Mouse (Mus musculus) midbrain, postnatal 0 days (tissue): ENCODE results near the gene Clta. TPM values are rescaled to one million over a fixed set of nuclear protein-coding genes. Genes with fewer than 3 reads are reported as not detected.

Source experiments
- ATAC-seq: fragments of 200-750 bp; cut with Nextera tagmentation; 2 replicates; pipeline ENCODE4 v1.8.0; 2017; ENCODE audit warnings: moderate number of reproducible peaks, mild to moderate bottlenecking, moderate TSS enrichment, moderate library complexity; ENCODE audit not compliant: low FRiP score
- DNase-seq: peaks from one replicate; pipeline ENCODE4 v3.0.0-alpha.2; 2015; ENCODE audit warnings: low spot score
- H3K27ac ChIP-seq: fragments of 300-500 bp; sonication (generic); 2 replicates; pipeline ENCODE4 v1.5.1; 2014; ENCODE audit warnings: low read depth, mild to moderate bottlenecking, low read length, mixed read lengths
- H3K27me3 ChIP-seq: fragments of 300-500 bp; sonication (generic); 2 replicates; pipeline ENCODE4 v1.6.1; 2014; ENCODE audit warnings: low read length, control low read depth, mixed read lengths; ENCODE audit not compliant: insufficient read depth
- H3K36me3 ChIP-seq: fragments of 300-500 bp; sonication (generic); 2 replicates; pipeline ENCODE4 v1.6.1; 2014; ENCODE audit warnings: low read length, control low read depth, mixed read lengths; ENCODE audit not compliant: insufficient read depth
- H3K4me1 ChIP-seq: fragments of 300-500 bp; sonication (generic); 2 replicates; pipeline ENCODE4 v1.6.1; 2014; ENCODE audit warnings: mild to moderate bottlenecking, control low read depth, antibody characterized with exemption, low read length, mixed read lengths; ENCODE audit not compliant: insufficient read depth
- H3K4me2 ChIP-seq: fragments of 300-500 bp; sonication (generic); 2 replicates; pipeline ENCODE4 v1.6.1; 2014; ENCODE audit warnings: low read depth, mild to moderate bottlenecking, low read length, mixed read lengths; ENCODE audit not compliant: poor library complexity, severe bottlenecking
- H3K4me3 ChIP-seq: fragments of 300-500 bp; sonication (generic); 2 replicates; pipeline ENCODE4 v1.5.1; 2014; ENCODE audit warnings: low read depth, mild to moderate bottlenecking, low read length, moderate library complexity
- H3K9ac ChIP-seq: fragments of 300-500 bp; sonication (generic); replicated peaks from 2 replicates; pipeline ENCODE4 v1.6.1; 2014; ENCODE audit warnings: mild to moderate bottlenecking, low read length, moderate library complexity, mixed read lengths; ENCODE audit not compliant: poor library complexity, severe bottlenecking
- H3K9me3 ChIP-seq: fragments of 300-500 bp; sonication (generic); 2 replicates; pipeline ENCODE4 v1.6.1; 2016; ENCODE audit warnings: low read length, control low read depth
- CTCF ChIP-seq: IDR thresholded peaks from 2 replicates; pipeline ENCODE4 v1.5.1; 2016; ENCODE audit warnings: antibody characterized with exemption, mild to moderate bottlenecking
- WGBS: fragments of 180-500 bp; shearing (Covaris S2); extraction: QIAGEN DNeasy Blood & Tissue Kit; methylation state at CpG from one replicate; pipeline ENCODE4 v1.1.7; 2014; 5-methylcytosine and 5-hydroxymethylcytosine counted together
- polyA plus RNA-seq: library from polyadenylated mRNA; unstranded; fragments of >200 nt; fragmentation: Nextera tagmentation; extraction: Ambion mirVana; gene quantifications from 2 replicates; pipeline ENCODE4 v1.2.1, GENCODE M21; 2015
- total RNA-seq: library from RNA; depleted of rRNA; stranded (reverse); fragments of >200 nt; gene quantifications from 2 replicates; pipeline ENCODE4 v1.2.3, GENCODE M21; 2014

Gene Clta
- total and polyA plus RNA-seq, 2 experiments from 2014 or later = 390 to 539 TPM

GRCm38 (mm10) chr4:44046066-44046465 is 41.8 kb downstream of the Clta start:
- Histone ChIP-seq H3K9ac (no peak overlapping the region), H3K27me3 (no peaks in the 10 kb centered on the region), H3K36me3 (peaks cover 31% of the 10 kb centered on the region), H3K9me3 (no peaks in the 10 kb centered on the region), H3K27ac (no peak overlapping the region), H3K4me2 (no peak overlapping the region), H3K4me3 (no peak overlapping the region), H3K4me1 (no peaks in the 10 kb centered on the region)
- DNase-seq (no peak), ATAC-seq (no peak)
- WGBS = 82% methylated on average over 5 of the region's 5 CpGs
- no peak for TF ChIP-seq CTCF

- no peak for TF ChIP-seq CTCF
- WGBS = 92% methylated on average over 5 of the region's 5 CpGs
- ATAC-seq = no peak
- Histone ChIP-seq H3K4me1 (no peaks in the 10 kb centered on the region), H3K27ac (no peak overlapping the region), H3K4me2 (no peak overlapping the region), H3K27me3 (no peaks in the 10 kb centered on the region), H3K36me3 (peaks cover 21% of the 10 kb centered on the region), H3K4me3 (no peak overlapping the region), H3K9ac (no peak overlapping the region), H3K9me3 (no peaks in the 10 kb centered on the region)
- DNase-seq = no peak
These were observed 45.6 kb downstream of the Clta start for GRCm38 (mm10) chr4:44049812-44050211.

GRCm38 (mm10) chr4:44059674-44060073 is 55.4 kb downstream of the Clta start:
- no peak for DNase-seq
- WGBS = 85% methylated on average over 13 of the region's 13 CpGs

DNA sequence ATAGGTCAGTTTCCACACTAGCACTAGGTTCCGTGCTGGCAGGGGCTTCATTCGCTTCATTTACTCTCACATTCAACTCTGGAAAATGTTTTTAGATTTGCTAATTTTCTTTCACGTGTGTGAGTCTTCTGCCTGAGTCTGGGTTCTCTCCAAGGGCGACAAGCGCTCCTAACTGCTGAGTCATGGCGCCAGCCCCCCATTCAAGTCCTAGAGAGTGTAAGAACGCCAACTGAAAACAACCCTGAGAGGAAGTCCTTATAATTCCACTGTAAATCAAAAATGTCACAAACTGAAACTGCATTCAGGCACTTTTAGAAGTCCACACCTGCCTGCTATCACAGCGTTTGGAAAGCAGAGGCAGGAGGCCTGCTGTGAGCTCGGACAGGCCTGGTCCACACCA is 57.8 kb downstream of the Clta start:
- DNase-seq (no peak), ATAC-seq (no peak)
- Histone ChIP-seq H3K36me3 (peaks cover 10% of the 10 kb centered on the region; the same call in 1 of the 2 replicates), H3K4me1 (no peaks in the 10 kb centered on the region), H3K4me2 (no peak overlapping the region), H3K27ac (no peak overlapping the region), H3K9ac (no peak overlapping the region), H3K27me3 (no peaks in the 10 kb centered on the region), H3K4me3 (no peak overlapping the region), H3K9me3 (no peaks in the 10 kb centered on the region)
- 71% methylated on average over 9 of the region's 9 CpGs for WGBS
- TF ChIP-seq CTCF = no peak

More at GRCm38 (mm10) chr4:44059674-44060073, 55.4 kb downstream of the Clta start:
- H3K9ac ChIP-seq = no peak overlapping the region
- H3K36me3 ChIP-seq = peaks cover 12% of the 10 kb centered on the region; the same call in 1 of the 2 replicates
- H3K27ac ChIP-seq = no peak overlapping the region
- H3K9me3 ChIP-seq = no peaks in the 10 kb centered on the region
- no peak overlapping the region for H3K4me3 ChIP-seq
- H3K4me1 ChIP-seq = no peaks in the 10 kb centered on the region
- no peak for TF ChIP-seq CTCF
- no peak for ATAC-seq
- no peak overlapping the region for H3K4me2 ChIP-seq
- no peaks in the 10 kb centered on the region for H3K27me3 ChIP-seq

DNA sequence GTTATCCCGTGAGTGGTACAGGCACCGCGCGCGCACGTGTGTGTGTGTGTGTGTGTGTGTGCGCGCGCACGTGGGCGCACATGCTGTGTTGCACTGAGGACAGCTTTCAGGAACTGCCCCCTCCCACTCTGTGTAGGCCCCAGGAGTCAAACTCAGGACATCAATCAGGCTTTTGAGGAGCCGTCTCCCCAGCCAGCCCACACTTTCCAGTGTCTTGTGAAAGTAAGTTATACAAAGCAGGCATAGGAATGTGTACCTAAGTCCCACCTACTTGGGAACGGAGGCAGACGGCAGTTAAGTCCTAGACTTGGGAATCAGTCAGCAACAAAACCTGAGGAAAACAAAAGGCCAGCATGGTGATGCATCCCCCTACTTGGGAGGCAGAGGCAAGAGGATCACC is 58.6 kb downstream of the Clta start:
- 90% methylated on average over 14 of the region's 14 CpGs for WGBS
- Histone ChIP-seq H3K27ac (no peak overlapping the region), H3K9me3 (no peaks in the 10 kb centered on the region), H3K36me3 (peaks cover 10% of the 10 kb centered on the region; the same call in 1 of the 2 replicates), H3K9ac (no peak overlapping the region), H3K4me1 (no peaks in the 10 kb centered on the region), H3K4me3 (no peak overlapping the region), H3K27me3 (no peaks in the 10 kb centered on the region), H3K4me2 (no peak overlapping the region)
- no peak for DNase-seq
- TF ChIP-seq CTCF = no peak
- ATAC-seq = no peak

DNA sequence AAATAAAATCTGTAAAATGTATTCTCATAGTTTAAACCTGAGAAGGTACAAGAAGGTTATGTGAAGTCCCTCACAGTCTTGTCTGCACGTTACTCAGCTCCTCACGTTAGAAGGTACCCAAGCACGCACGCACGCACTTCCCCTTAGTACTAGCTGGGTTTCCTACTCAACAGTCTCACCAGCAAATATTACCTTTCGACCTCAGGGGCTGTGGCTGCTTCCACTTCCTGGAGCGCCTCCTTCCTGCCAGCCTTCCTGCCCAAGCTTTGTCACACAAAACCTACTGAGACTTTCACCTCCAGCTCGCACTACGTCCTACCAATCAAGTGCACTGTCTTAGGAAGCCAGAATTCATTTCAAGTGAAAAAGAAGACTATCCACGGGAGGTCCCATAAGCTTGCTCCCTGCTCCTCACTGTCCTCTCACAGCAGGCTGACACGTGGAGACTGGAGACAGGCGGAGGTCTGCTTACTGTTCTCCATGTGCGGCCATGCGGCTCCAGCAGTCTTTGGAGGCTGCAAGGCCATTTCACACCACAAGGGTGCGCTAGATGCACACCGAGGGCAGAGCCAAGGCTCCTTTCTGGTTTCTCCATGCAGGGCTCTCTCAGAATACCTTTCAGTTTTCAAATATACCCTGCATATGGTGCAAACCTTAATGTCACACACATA is 61.2 kb downstream of the Clta start:
- Histone ChIP-seq H3K4me3 (no peak overlapping the region), H3K4me2 (no peak overlapping the region), H3K9me3 (no peaks in the 10 kb centered on the region), H3K27ac (no peak overlapping the region), H3K4me1 (no peaks in the 10 kb centered on the region), H3K27me3 (no peaks in the 10 kb centered on the region), H3K9ac (no peak overlapping the region), H3K36me3 (peaks cover 3% of the 10 kb centered on the region; the same call in 1 of the 2 replicates)
- ATAC-seq = peak; percentile 66
- TF ChIP-seq CTCF = peak; percentile 97
- WGBS = 35% methylated on average over 16 of the region's 16 CpGs
- peak; percentile 81 for DNase-seq
